Mouse (Mus musculus): ENCODE measurements at regions not wholly inside any gene's neighbourhood (a gene's known extent, or its start where the extent isn't known, plus 50 kb on each side); places are given as distances from the start of the nearest gene placed in this dataset.

DNA sequence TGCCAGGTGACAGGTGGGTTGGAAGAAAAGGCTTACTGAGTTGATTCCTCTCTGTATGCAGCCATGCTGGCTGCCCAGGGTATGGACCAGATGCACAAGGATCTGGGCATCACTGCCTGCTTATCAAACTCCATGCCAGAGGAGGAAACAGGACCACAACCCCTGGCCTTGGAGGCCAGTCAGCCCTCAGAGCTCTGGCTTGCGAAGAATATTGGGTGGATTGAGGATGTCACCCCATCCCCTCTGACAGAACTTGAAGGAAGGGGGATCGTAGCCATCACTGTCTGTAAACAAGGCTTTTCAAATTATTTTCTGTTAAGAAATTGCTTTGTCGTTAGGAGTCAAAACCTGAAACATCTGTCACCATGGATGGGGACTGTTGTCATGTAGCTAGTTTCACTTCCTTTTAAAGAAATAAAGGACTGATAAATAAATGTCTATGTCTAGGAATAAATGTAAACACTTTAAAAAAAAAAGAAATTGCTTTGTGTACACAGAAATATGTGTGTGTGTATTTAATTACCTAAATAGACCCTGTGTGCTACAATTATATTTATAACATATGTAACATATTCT lies 55.0 kb upstream of the Tbl1xr1 start:
- TF ChIP-seq EP300 (IDR thresholded peaks at IDR 0.05): no peak
- TF ChIP-seq CTCF (IDR thresholded peaks at IDR 0.05): no peak
